Mouse (Mus musculus): ENCODE data around the gene Acaa1b. TPM values are rescaled to one million over a fixed set of nuclear protein-coding genes. Genes with fewer than 3 reads are reported as not detected.

Gene Acaa1b
- polyA plus RNA-seq, 1 experiment from 2014 or later = 5.1 TPM

DNA sequence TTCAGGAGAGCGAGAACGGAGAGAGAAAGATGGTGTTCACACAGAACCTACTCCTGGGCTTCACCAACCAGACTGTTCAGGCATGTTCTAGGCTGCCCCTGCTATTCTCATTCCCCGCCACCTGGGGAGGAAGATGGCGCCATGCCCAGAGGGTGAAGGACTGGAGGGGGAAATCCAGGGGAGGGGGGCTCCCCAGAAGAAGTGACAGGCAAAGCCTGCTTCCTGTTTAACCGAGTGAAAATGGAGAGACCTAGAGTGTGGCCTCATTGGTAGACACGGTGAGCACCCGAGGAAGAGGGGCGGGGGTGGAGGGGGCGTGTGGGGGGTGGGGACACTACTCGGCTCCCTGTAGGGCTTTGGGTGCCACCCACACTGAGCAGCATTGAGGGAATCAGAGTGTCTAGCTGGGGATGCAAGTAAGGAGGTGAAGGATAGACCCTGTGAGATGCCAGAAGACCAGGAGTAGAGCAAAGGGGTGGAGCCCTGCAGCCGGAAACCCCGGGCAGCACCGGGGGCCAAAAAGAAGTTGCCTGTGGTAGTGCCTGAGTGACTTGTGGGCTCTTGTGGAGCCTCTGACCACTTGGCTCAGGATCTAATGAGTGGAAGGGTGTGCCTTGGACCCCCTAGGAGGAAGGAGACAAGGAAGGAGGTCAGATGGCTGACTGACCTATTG, 10.7 kb downstream of the Acaa1b start:
- ATAC-seq = no peak
- Histone ChIP-seq H3K4me3 (ENCODE audit: low read length) (no peak overlapping the region), H3K4me1 (ENCODE audit: control insufficient read depth, insufficient read depth, low read depth, low read length) (no peaks in the 10 kb centered on the region), H3K4me2 (ENCODE audit: low read length) (no peak overlapping the region), H3K27ac (ENCODE audit: low read depth, low read length) (no peak overlapping the region), H3K36me3 (ENCODE audit: control insufficient read depth, insufficient read depth, low read length) (no peaks in the 10 kb centered on the region), H3K27me3 (replicated peaks; ENCODE audit: control insufficient read depth, insufficient read depth, low read length) (no peaks in the 10 kb centered on the region), H3K9me3 (ENCODE audit: control insufficient read depth, low read length) (no peaks in the 10 kb centered on the region), H3K9ac (ENCODE audit: low read depth, low read length) (no peak overlapping the region)
- 76% methylated on average over 13 of the region's 13 CpGs for WGBS

DNA sequence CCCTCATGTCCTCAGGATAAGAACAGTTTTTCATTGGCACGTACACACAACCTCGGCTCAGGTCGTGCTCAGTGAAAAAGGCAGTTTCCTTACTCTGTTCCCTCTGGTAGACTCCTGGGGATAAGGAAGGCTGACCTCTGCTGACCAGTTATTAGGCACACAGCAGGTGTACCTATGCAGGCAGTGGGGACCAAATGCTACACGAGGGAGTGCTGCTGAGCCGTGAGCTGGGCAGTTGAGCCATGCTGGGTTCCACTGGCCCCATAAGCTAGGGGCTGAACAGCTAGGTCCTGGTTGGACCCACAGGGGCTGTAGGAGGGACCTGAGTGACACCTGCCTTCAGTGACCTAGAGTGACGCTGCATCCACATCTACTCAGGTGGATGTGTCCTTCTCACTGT, 11.3 kb downstream of the Acaa1b start:
- Histone ChIP-seq H3K9ac (ENCODE audit: low read depth, low read length) (no peak overlapping the region), H3K4me1 (ENCODE audit: control insufficient read depth, insufficient read depth, low read depth, low read length) (no peaks in the 10 kb centered on the region), H3K27ac (ENCODE audit: low read depth, low read length) (no peak overlapping the region), H3K4me2 (ENCODE audit: low read length) (no peak overlapping the region), H3K27me3 (replicated peaks; ENCODE audit: control insufficient read depth, insufficient read depth, low read length) (no peaks in the 10 kb centered on the region), H3K4me3 (ENCODE audit: low read length) (no peak overlapping the region), H3K36me3 (ENCODE audit: control insufficient read depth, insufficient read depth, low read length) (no peaks in the 10 kb centered on the region), H3K9me3 (ENCODE audit: control insufficient read depth, low read length) (no peaks in the 10 kb centered on the region)
- ATAC-seq = no peak
- 70% methylated on average over 6 of the region's 6 CpGs for WGBS

DNA sequence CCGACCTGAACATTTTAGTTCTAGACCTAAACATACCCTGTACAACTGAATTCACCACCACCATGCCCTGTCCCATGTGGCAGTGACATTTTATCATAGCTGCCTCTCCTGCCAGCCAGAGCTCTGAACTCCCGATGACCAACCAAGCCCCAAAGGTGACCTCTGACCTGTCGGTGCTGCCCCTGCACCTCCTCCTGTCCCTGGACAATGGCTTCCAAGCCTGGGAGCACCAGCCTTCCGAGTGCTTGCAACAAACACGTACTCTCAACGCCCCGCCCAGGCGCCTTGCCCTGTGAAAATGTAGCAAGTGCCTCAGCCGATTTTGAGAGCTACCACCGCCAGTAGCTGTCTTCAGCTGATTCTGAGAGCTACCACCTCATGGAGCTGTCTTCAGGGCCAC, 11.8 kb downstream of the Acaa1b start:
- no peak overlapping the region for H3K27ac ChIP-seq (ENCODE audit: low read depth, low read length)
- no peaks in the 10 kb centered on the region for H3K4me1 ChIP-seq (ENCODE audit: control insufficient read depth, insufficient read depth, low read depth, low read length)
- no peak overlapping the region for H3K4me2 ChIP-seq (ENCODE audit: low read length)
- ATAC-seq = no peak
- no peak overlapping the region for H3K9ac ChIP-seq (ENCODE audit: low read depth, low read length)
- 52% methylated on average over 9 of the region's 10 CpGs for WGBS
- no peaks in the 10 kb centered on the region for H3K36me3 ChIP-seq (ENCODE audit: control insufficient read depth, insufficient read depth, low read length)
- H3K27me3 ChIP-seq (replicated peaks; ENCODE audit: control insufficient read depth, insufficient read depth, low read length) = no peaks in the 10 kb centered on the region
- H3K9me3 ChIP-seq (ENCODE audit: control insufficient read depth, low read length) = no peaks in the 10 kb centered on the region
- no peak overlapping the region for H3K4me3 ChIP-seq (ENCODE audit: low read length)

- no peaks in the 10 kb centered on the region for H3K27me3 ChIP-seq (replicated peaks; ENCODE audit: control insufficient read depth, insufficient read depth, low read length)
- H3K9ac ChIP-seq (ENCODE audit: low read depth, low read length) = no peak overlapping the region
- no peaks in the 10 kb centered on the region for H3K4me1 ChIP-seq (ENCODE audit: control insufficient read depth, insufficient read depth, low read depth, low read length)
- no peak overlapping the region for H3K4me2 ChIP-seq (ENCODE audit: low read length)
- ATAC-seq = peak; percentile 73; the same call in 1 of the 2 replicates
- no peak overlapping the region for H3K4me3 ChIP-seq (ENCODE audit: low read length)
- no peaks in the 10 kb centered on the region for H3K9me3 ChIP-seq (ENCODE audit: control insufficient read depth, low read length)
- 73% methylated on average over 8 of the region's 8 CpGs for WGBS
- no peak overlapping the region for H3K27ac ChIP-seq (ENCODE audit: low read depth, low read length)
- no peaks in the 10 kb centered on the region for H3K36me3 ChIP-seq (ENCODE audit: control insufficient read depth, insufficient read depth, low read length)
Measured at GRCm38 (mm10) chr9:119144696-119145095, 12.2 kb downstream of the Acaa1b start.

- no peak overlapping the region for H3K9ac ChIP-seq (ENCODE audit: low read depth, low read length)
- 78% methylated on average over 9 of the region's 9 CpGs for WGBS
- no peak for ATAC-seq
- H3K4me2 ChIP-seq (ENCODE audit: low read length) = no peak overlapping the region
- no peak overlapping the region for H3K27ac ChIP-seq (ENCODE audit: low read depth, low read length)
- H3K36me3 ChIP-seq (ENCODE audit: control insufficient read depth, insufficient read depth, low read length) = no peaks in the 10 kb centered on the region
- H3K9me3 ChIP-seq (ENCODE audit: control insufficient read depth, low read length) = no peaks in the 10 kb centered on the region
- no peak overlapping the region for H3K4me3 ChIP-seq (ENCODE audit: low read length)
- no peaks in the 10 kb centered on the region for H3K4me1 ChIP-seq (ENCODE audit: control insufficient read depth, insufficient read depth, low read depth, low read length)
- no peaks in the 10 kb centered on the region for H3K27me3 ChIP-seq (replicated peaks; ENCODE audit: control insufficient read depth, insufficient read depth, low read length)
Measured at GRCm38 (mm10) chr9:119143372-119143771, 13.5 kb downstream of the Acaa1b start.

DNA sequence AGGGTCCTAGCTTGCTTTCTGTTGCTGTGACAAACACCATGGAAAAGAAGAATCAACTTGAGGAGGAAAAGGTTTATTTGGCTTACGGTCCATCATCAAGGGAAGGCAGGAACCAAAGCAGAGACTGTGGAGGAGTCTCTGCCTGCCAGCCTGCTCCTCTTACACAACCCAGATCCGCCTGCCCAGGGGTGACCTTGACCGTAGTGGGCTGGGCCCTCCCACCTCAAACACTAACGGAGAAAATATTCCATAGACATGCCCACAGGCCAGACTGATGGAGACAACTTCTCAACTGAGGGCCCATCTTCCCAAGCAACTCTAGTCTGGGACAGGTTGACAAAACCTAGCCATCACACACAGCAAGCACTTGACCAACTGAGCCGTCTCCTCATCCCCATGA, 14.8 kb downstream of the Acaa1b start:
- 97% methylated on average over 5 of the region's 5 CpGs for WGBS
- Histone ChIP-seq H3K9me3 (ENCODE audit: control insufficient read depth, low read length) (no peaks in the 10 kb centered on the region), H3K4me2 (ENCODE audit: low read length) (no peak overlapping the region), H3K4me3 (ENCODE audit: low read length) (no peak overlapping the region), H3K27me3 (replicated peaks; ENCODE audit: control insufficient read depth, insufficient read depth, low read length) (no peaks in the 10 kb centered on the region), H3K4me1 (ENCODE audit: control insufficient read depth, insufficient read depth, low read depth, low read length) (no peaks in the 10 kb centered on the region), H3K9ac (ENCODE audit: low read depth, low read length) (no peak overlapping the region), H3K27ac (ENCODE audit: low read depth, low read length) (no peak overlapping the region), H3K36me3 (ENCODE audit: control insufficient read depth, insufficient read depth, low read length) (no peaks in the 10 kb centered on the region)
- ATAC-seq = no peak

DNA sequence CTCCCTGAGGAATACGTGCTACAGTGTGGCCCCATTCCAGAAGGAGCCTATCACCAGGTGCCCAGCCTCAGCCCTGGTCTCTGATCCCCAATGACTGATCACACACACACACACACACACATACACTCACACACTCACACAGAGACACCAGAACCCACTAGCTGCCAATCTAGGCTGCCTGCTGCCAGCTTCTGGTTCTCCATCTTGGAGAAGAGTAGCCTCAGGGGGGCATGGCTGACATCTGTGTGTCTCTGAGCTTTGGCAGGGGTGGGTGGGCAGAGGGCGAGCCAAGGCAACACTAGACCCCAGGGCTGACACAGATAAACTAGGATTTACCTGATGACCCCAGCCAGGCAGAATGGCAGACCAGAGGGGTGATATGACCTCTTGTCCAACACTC, 18.1 kb downstream of the Acaa1b start:
- 85% methylated on average over 2 of the region's 2 CpGs for WGBS
- H3K4me3 ChIP-seq (ENCODE audit: low read length) = no peak overlapping the region
- no peak overlapping the region for H3K4me2 ChIP-seq (ENCODE audit: low read length)
- no peaks in the 10 kb centered on the region for H3K27me3 ChIP-seq (replicated peaks; ENCODE audit: control insufficient read depth, insufficient read depth, low read length)
- H3K4me1 ChIP-seq (ENCODE audit: control insufficient read depth, insufficient read depth, low read depth, low read length) = no peaks in the 10 kb centered on the region
- no peak overlapping the region for H3K27ac ChIP-seq (ENCODE audit: low read depth, low read length)
- H3K9ac ChIP-seq (ENCODE audit: low read depth, low read length) = no peak overlapping the region
- H3K9me3 ChIP-seq (ENCODE audit: control insufficient read depth, low read length) = no peaks in the 10 kb centered on the region
- no peaks in the 10 kb centered on the region for H3K36me3 ChIP-seq (ENCODE audit: control insufficient read depth, insufficient read depth, low read length)
- no peak for ATAC-seq

DNA sequence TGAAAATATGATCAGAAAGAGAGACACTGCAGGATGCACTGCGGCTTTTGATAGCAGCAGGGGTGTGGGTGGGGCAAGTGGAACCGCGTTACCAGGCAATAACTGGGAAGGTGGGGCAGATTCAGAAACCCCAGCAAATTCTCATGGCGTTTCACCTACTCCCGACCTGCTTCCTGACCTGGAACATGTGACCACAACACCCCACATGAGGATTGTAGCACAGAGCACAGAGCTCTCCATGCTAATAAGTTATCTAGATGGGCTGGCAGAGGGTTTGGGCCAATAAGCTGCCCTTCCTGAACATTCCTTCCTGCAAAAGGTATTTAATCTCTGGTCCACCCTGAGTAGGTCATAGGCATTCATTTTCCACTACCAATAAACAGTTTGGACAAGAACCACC, 26.2 kb downstream of the Acaa1b start:
- 55% methylated on average over 5 of the region's 5 CpGs for WGBS
- H3K4me2 ChIP-seq (ENCODE audit: low read length) = no peak overlapping the region
- no peaks in the 10 kb centered on the region for H3K9me3 ChIP-seq (ENCODE audit: control insufficient read depth, low read length)
- no peak for ATAC-seq
- H3K4me1 ChIP-seq (ENCODE audit: control insufficient read depth, insufficient read depth, low read depth, low read length) = no peaks in the 10 kb centered on the region
- H3K27me3 ChIP-seq (replicated peaks; ENCODE audit: control insufficient read depth, insufficient read depth, low read length) = no peaks in the 10 kb centered on the region
- no peak overlapping the region for H3K9ac ChIP-seq (ENCODE audit: low read depth, low read length)
- no peak overlapping the region for H3K27ac ChIP-seq (ENCODE audit: low read depth, low read length)
- no peaks in the 10 kb centered on the region for H3K36me3 ChIP-seq (ENCODE audit: control insufficient read depth, insufficient read depth, low read length)
- no peak overlapping the region for H3K4me3 ChIP-seq (ENCODE audit: low read length)

GRCm38 (mm10) chr9:119128436-119129181, 28.3 kb downstream of the Acaa1b start:
- Histone ChIP-seq H3K9ac (ENCODE audit: low read depth, low read length) (no peak overlapping the region), H3K9me3 (ENCODE audit: control insufficient read depth, low read length) (no peaks in the 10 kb centered on the region), H3K27me3 (replicated peaks; ENCODE audit: control insufficient read depth, insufficient read depth, low read length) (no peaks in the 10 kb centered on the region), H3K27ac (ENCODE audit: low read depth, low read length) (no peak overlapping the region), H3K4me2 (ENCODE audit: low read length) (no peak overlapping the region), H3K4me1 (ENCODE audit: control insufficient read depth, insufficient read depth, low read depth, low read length) (no peaks in the 10 kb centered on the region), H3K4me3 (ENCODE audit: low read length) (no peak overlapping the region), H3K36me3 (ENCODE audit: control insufficient read depth, insufficient read depth, low read length) (no peaks in the 10 kb centered on the region)
- WGBS = 76% methylated on average over 12 of the region's 12 CpGs
- no peak for ATAC-seq
